In genomic region chr19:10018527-10018818, GRCm38 (mm10) we compare ENCODE assay signal across 8 mouse cellular contexts. TPM values are rescaled to one million over a fixed set of nuclear protein-coding genes. Genes with fewer than 3 reads are reported as not detected.
DNase-seq lines count a peak whose midpoint lies in the region; ATAC-seq and TF ChIP-seq lines count a peak whose summit lies in the region.

No protein-coding gene starts in this region.

- no peak for ATAC-seq in embryonic facial prominence, embryonic 13.5 days (ENCODE audit: insufficient number of reproducible peaks, insufficient read depth, low FRiP score, low TSS enrichment, low read depth)
- no peak for ATAC-seq in intestine, embryonic 16.5 days
- ATAC-seq in neural tube, embryonic 12.5 days (ENCODE audit: low FRiP score, low read depth): peak; percentile 61

- peak overlapping the region; percentile 92 for H3K4me2 ChIP-seq in embryonic facial prominence, embryonic 13.5 days
- H3K4me2 ChIP-seq in intestine, embryonic 16.5 days (ENCODE audit: low read depth, low read length): peak overlapping the region; percentile 93
- peak overlapping the region; percentile 90 for H3K4me2 ChIP-seq in neural tube, embryonic 12.5 days (replicated peaks)

- H3K79me2 ChIP-seq in liver, adult 2 months (ENCODE audit: control insufficient read depth, insufficient read depth, low read length): no peaks in the 10 kb centered on the region

- WGBS in liver, adult 2 months: 4% methylated on average over 3 of the region's 3 CpGs
- 0% methylated on average over 3 of the region's 3 CpGs for WGBS in embryonic facial prominence, embryonic 13.5 days
- WGBS in intestine, embryonic 16.5 days: 1% methylated on average over 3 of the region's 3 CpGs
- WGBS in neural tube, embryonic 12.5 days: 5% methylated on average over 3 of the region's 3 CpGs

- no peaks in the 10 kb centered on the region for H3K27me3 ChIP-seq in liver, adult 2 months (ENCODE audit: control insufficient read depth, insufficient read depth, low read length)
- H3K27me3 ChIP-seq in embryonic facial prominence, embryonic 13.5 days: no peaks in the 10 kb centered on the region
- no peaks in the 10 kb centered on the region for H3K27me3 ChIP-seq in intestine, embryonic 16.5 days (replicated peaks; ENCODE audit: control insufficient read depth, insufficient read depth, low read length)
- H3K27me3 ChIP-seq in neural tube, embryonic 12.5 days (replicated peaks): 0 out of 2 replicates have a peak, but pooled peaks cover 11% of the 10 kb centered on the region

- no peak for DNase-seq in liver, adult 2 months (ENCODE audit: extremely low read depth, low read depth, low spot score)
- no peak for DNase-seq in liver
- no peak for DNase-seq in adrenal gland, postnatal 14 days
- DNase-seq in adrenal gland, postnatal 10 days: no peak
- DNase-seq in left cerebral cortex, adult 18-20 months (ENCODE audit: low spot score in 2 of 2): no peak

- H3K9ac ChIP-seq in liver, adult 2 months (ENCODE audit: low read depth, low read length): peak overlapping the region; percentile 81
- H3K9ac ChIP-seq in embryonic facial prominence, embryonic 13.5 days: peak overlapping the region; percentile 79
- H3K9ac ChIP-seq in intestine, embryonic 16.5 days (ENCODE audit: low read depth, low read length): peak overlapping the region; percentile 75
- H3K9ac ChIP-seq in neural tube, embryonic 12.5 days: peak overlapping the region; percentile 72

- peak overlapping the region; percentile 69 for H3K4me3 ChIP-seq in liver, adult 2 months (ENCODE audit: insufficient read depth, low read depth, low read length)
- peak overlapping the region; percentile 62 for H3K4me3 ChIP-seq in embryonic facial prominence, embryonic 13.5 days
- peak overlapping the region; percentile 69 for H3K4me3 ChIP-seq in intestine, embryonic 16.5 days (ENCODE audit: low read length)
- H3K4me3 ChIP-seq in neural tube, embryonic 12.5 days: peak overlapping the region; percentile 54

- H3K4me1 ChIP-seq in liver, adult 2 months (ENCODE audit: control insufficient read depth, insufficient read depth, low read length): peaks cover 4% of the 10 kb centered on the region
- peaks cover 73% of the 10 kb centered on the region for H3K4me1 ChIP-seq in embryonic facial prominence, embryonic 13.5 days
- peaks cover 58% of the 10 kb centered on the region for H3K4me1 ChIP-seq in intestine, embryonic 16.5 days (ENCODE audit: control insufficient read depth, insufficient read depth, low read length)
- peaks cover 25% of the 10 kb centered on the region for H3K4me1 ChIP-seq in neural tube, embryonic 12.5 days

- no peak for TF ChIP-seq POLR2A in liver, adult 2 months (IDR thresholded peaks at IDR 0.05; ENCODE audit: extremely low read depth, insufficient read depth, low read length)

- H3K9me3 ChIP-seq in embryonic facial prominence, embryonic 13.5 days: no peaks in the 10 kb centered on the region
- no peaks in the 10 kb centered on the region for H3K9me3 ChIP-seq in intestine, embryonic 16.5 days (ENCODE audit: control insufficient read depth, low read length)
- no peaks in the 10 kb centered on the region for H3K9me3 ChIP-seq in neural tube, embryonic 12.5 days

- no peaks in the 10 kb centered on the region for H3K36me3 ChIP-seq in liver, adult 2 months (ENCODE audit: control insufficient read depth, insufficient read depth, low read length)
- no peaks in the 10 kb centered on the region for H3K36me3 ChIP-seq in embryonic facial prominence, embryonic 13.5 days
- no peaks in the 10 kb centered on the region for H3K36me3 ChIP-seq in intestine, embryonic 16.5 days (ENCODE audit: control insufficient read depth, insufficient read depth, low read length)
- no peaks in the 10 kb centered on the region for H3K36me3 ChIP-seq in neural tube, embryonic 12.5 days

- TF ChIP-seq CTCF in liver, adult 2 months (IDR thresholded peaks at IDR 0.05; ENCODE audit: low read depth, low read length): no peak

- peak overlapping the region; percentile 26; the same call in 1 of the 2 replicates for H3K27ac ChIP-seq in liver, adult 2 months (replicated peaks; ENCODE audit: insufficient read depth, low read depth, low read length)
- H3K27ac ChIP-seq in embryonic facial prominence, embryonic 13.5 days: peak overlapping the region; percentile 80
- peak overlapping the region; percentile 54 for H3K27ac ChIP-seq in intestine, embryonic 16.5 days (ENCODE audit: low read length)
- H3K27ac ChIP-seq in neural tube, embryonic 12.5 days: no peak overlapping the region

RNA-seq across cellular contexts. Expression of gene Rab3il1, which starts 17.0 kb away (rescaled TPM):
- total RNA-seq in liver, adult 2 months (2014; rRNA removed): 3.1 and 4.0 TPM in 2 replicates
- polyA plus RNA-seq in liver, adult 2 months (2012; rRNA removed): 3.1 and 3.8 TPM in 2 replicates
- 42.0 and 43.3 TPM in 2 replicates for polyA plus RNA-seq in embryonic facial prominence, embryonic 13.5 days (2015; fragmentation: Nextera tagmentation; extraction: Ambion mirVana)
- 45.7 and 48.8 TPM in 2 replicates for polyA plus RNA-seq in intestine, embryonic 16.5 days (2015; fragmentation: Nextera tagmentation; extraction: Ambion mirVana)
- polyA plus RNA-seq in neural tube, embryonic 12.5 days (2016; fragmentation: Nextera tagmentation; extraction: Ambion mirVana): 26.3 and 29.6 TPM in 2 replicates
- total RNA-seq in adrenal gland, postnatal 14 days (2021): 9.7 and 10.1 TPM in 2 replicates
- 10 to 100 TPM in 1 of 2 experiments, 1 to 10 TPM in 1; 10.0 to 15.0 TPM for total RNA-seq in adrenal gland, postnatal 10 days (2021)
- total RNA-seq in left cerebral cortex, adult 18-20 months (2021): 10 to 100 TPM in 1 of 2 experiments, 1 to 10 TPM in 1; 9.6 to 10.2 TPM

RNA-seq across cellular contexts. Expression of gene Best1, which starts 17.0 kb away (rescaled TPM):
- total RNA-seq in liver, adult 2 months (2014; rRNA removed): not detected in 2 replicates
- polyA plus RNA-seq in liver, adult 2 months (2012; rRNA removed): 0.05 TPM in 1 of 2 replicates, not detected in the other
- 0.73 and 0.98 TPM in 2 replicates for polyA plus RNA-seq in embryonic facial prominence, embryonic 13.5 days (2015; fragmentation: Nextera tagmentation; extraction: Ambion mirVana)
- polyA plus RNA-seq in intestine, embryonic 16.5 days (2015; fragmentation: Nextera tagmentation; extraction: Ambion mirVana): 0.42 and 0.72 TPM in 2 replicates
- polyA plus RNA-seq in neural tube, embryonic 12.5 days (2016; fragmentation: Nextera tagmentation; extraction: Ambion mirVana): 1.0 and 1.9 TPM in 2 replicates
- total RNA-seq in adrenal gland, postnatal 14 days (2021): 0.19 TPM in 1 of 2 replicates, not detected in the other
- under 1 TPM; 0.39 to 0.45 TPM for total RNA-seq in adrenal gland, postnatal 10 days (2021)
- total RNA-seq in left cerebral cortex, adult 18-20 months (2021): 1 to 10 TPM; 1.0 to 1.1 TPM

RNA-seq across cellular contexts. Expression of gene Fads3, which starts 22.9 kb away (rescaled TPM):
- total RNA-seq in liver, adult 2 months (2014; rRNA removed): 1.4 and 2.8 TPM in 2 replicates
- 4.8 TPM in 2 replicates for polyA plus RNA-seq in liver, adult 2 months (2012; rRNA removed)
- polyA plus RNA-seq in embryonic facial prominence, embryonic 13.5 days (2015; fragmentation: Nextera tagmentation; extraction: Ambion mirVana): 8.6 and 10.0 TPM in 2 replicates
- 12.4 and 13.0 TPM in 2 replicates for polyA plus RNA-seq in intestine, embryonic 16.5 days (2015; fragmentation: Nextera tagmentation; extraction: Ambion mirVana)
- polyA plus RNA-seq in neural tube, embryonic 12.5 days (2016; fragmentation: Nextera tagmentation; extraction: Ambion mirVana): 11.4 and 13.3 TPM in 2 replicates
- total RNA-seq in adrenal gland, postnatal 14 days (2021): 11.3 and 14.0 TPM in 2 replicates
- 10 to 100 TPM; 11.1 to 14.7 TPM for total RNA-seq in adrenal gland, postnatal 10 days (2021)
- total RNA-seq in left cerebral cortex, adult 18-20 months (2021): 10 to 100 TPM; 32.2 to 32.6 TPM

RNA-seq across cellular contexts. Expression of gene Fth1, which starts 38.1 kb away (rescaled TPM):
- 1,154 and 1,241 TPM in 2 replicates for total RNA-seq in liver, adult 2 months (2014; rRNA removed)
- polyA plus RNA-seq in liver, adult 2 months (2012; rRNA removed): 7,340 and 8,771 TPM in 2 replicates
- 1,553 and 1,793 TPM in 2 replicates for polyA plus RNA-seq in embryonic facial prominence, embryonic 13.5 days (2015; fragmentation: Nextera tagmentation; extraction: Ambion mirVana)
- polyA plus RNA-seq in intestine, embryonic 16.5 days (2015; fragmentation: Nextera tagmentation; extraction: Ambion mirVana): 2,278 and 2,351 TPM in 2 replicates
- 1,314 and 1,378 TPM in 2 replicates for polyA plus RNA-seq in neural tube, embryonic 12.5 days (2016; fragmentation: Nextera tagmentation; extraction: Ambion mirVana)
- total RNA-seq in adrenal gland, postnatal 14 days (2021): 2,322 and 2,352 TPM in 2 replicates
- 1,000 to 10,000 TPM; 2,032 to 2,040 TPM for total RNA-seq in adrenal gland, postnatal 10 days (2021)
- 1,000 to 10,000 TPM; 2,362 to 2,428 TPM for total RNA-seq in left cerebral cortex, adult 18-20 months (2021)
